Mouse (Mus musculus) neural tube, embryonic 13.5 days (tissue): ENCODE results near the gene 1700067P10Rik. TPM values are rescaled to one million over a fixed set of nuclear protein-coding genes. Genes with fewer than 3 reads are reported as not detected.

Experiments used
- ATAC-seq: fragments of 200-750 bp; cut with Nextera tagmentation; 2 replicates; pipeline ENCODE4 v1.8.0; 2017; ENCODE audit warnings: low read depth, mild to moderate bottlenecking, moderate TSS enrichment, moderate library complexity
- H3K27ac ChIP-seq: fragments of 300-500 bp; sonication (generic); replicated peaks from 2 replicates; pipeline ENCODE4 v1.5.1; 2015; ENCODE audit warnings: moderate library complexity, mild to moderate bottlenecking, inconsistent platforms
- H3K27me3 ChIP-seq: fragments of 300-500 bp; sonication (generic); 2 replicates; pipeline ENCODE4 v1.6.1; 2015; ENCODE audit warnings: mild to moderate bottlenecking, inconsistent platforms
- H3K36me3 ChIP-seq: fragments of 300-500 bp; sonication (generic); 2 replicates; pipeline ENCODE4 v1.6.1; 2015; ENCODE audit warnings: mild to moderate bottlenecking, inconsistent platforms
- H3K4me1 ChIP-seq: fragments of 300-500 bp; sonication (generic); replicated peaks from 2 replicates; pipeline ENCODE4 v1.6.1; 2015; ENCODE audit warnings: inconsistent platforms
- H3K4me2 ChIP-seq: fragments of 300-500 bp; sonication (generic); 2 replicates; pipeline ENCODE4 v1.6.1; 2015; ENCODE audit warnings: inconsistent platforms, mild to moderate bottlenecking, moderate library complexity
- H3K4me3 ChIP-seq: fragments of 300-500 bp; sonication (generic); 2 replicates; pipeline ENCODE4 v1.5.1; 2015; ENCODE audit warnings: mild to moderate bottlenecking, inconsistent platforms
- H3K9ac ChIP-seq: fragments of 300-500 bp; sonication (generic); 2 replicates; pipeline ENCODE4 v1.6.1; 2015; ENCODE audit warnings: moderate library complexity, mild to moderate bottlenecking, inconsistent platforms
- H3K9me3 ChIP-seq: fragments of 300-500 bp; sonication (generic); 2 replicates; pipeline ENCODE4 v1.6.1; 2016; ENCODE audit warnings: inconsistent platforms
- WGBS: fragments of 180-500 bp; shearing (Covaris S2); methylation state at CpG from one replicate; pipeline ENCODE4 v1.1.7; 2015; 5-methylcytosine and 5-hydroxymethylcytosine counted together
- polyA plus RNA-seq: library from polyadenylated mRNA; unstranded; fragments of >200 nt; fragmentation: Nextera tagmentation; extraction: Ambion mirVana; gene quantifications from 2 replicates; pipeline ENCODE4 v1.2.1, GENCODE M21; 2015

1700067P10Rik gene
- polyA plus RNA-seq, 1 experiment from 2014 or later, result not detected

- no peaks in the 10 kb centered on the region for H3K9me3 ChIP-seq
- 88% methylated on average over 2 of the region's 2 CpGs for WGBS
- H3K36me3 ChIP-seq, result no peaks in the 10 kb centered on the region
- no peak overlapping the region for H3K4me3 ChIP-seq
- H3K4me2 ChIP-seq, result no peak overlapping the region
- H3K4me1 ChIP-seq, result no peaks in the 10 kb centered on the region
- H3K27ac ChIP-seq, result no peak overlapping the region
- no peaks in the 10 kb centered on the region for H3K27me3 ChIP-seq
- no peak overlapping the region for H3K9ac ChIP-seq
- ATAC-seq, result no peak
Measured at GRCm38 (mm10) chr17:48132810-48133209, 43.7 kb downstream of the 1700067P10Rik start.

Other genes starting within 250 kb of the 1700067P10Rik start
- gene Foxp4, start 164.7 kb upstream of the 1700067P10Rik start, polyA plus RNA-seq, result 17.2 and 18.5 TPM in 2 replicates
- gene 1700122O11Rik, start 51.0 kb upstream of the 1700067P10Rik start, polyA plus RNA-seq, result not detected in 2 replicates
- not detected in 2 replicates for gene 9830107B12Rik, start 56.9 kb downstream of the 1700067P10Rik start, polyA plus RNA-seq
- gene A530064D06Rik, start 78.0 kb downstream of the 1700067P10Rik start, polyA plus RNA-seq, result not detected in 2 replicates
- gene Trem1, start 143.4 kb downstream of the 1700067P10Rik start, polyA plus RNA-seq, result 0.06 TPM in 1 of 2 replicates, not detected in the other
- 0.27 TPM in 1 of 2 replicates, not detected in the other for gene Trem3, start 158.5 kb downstream of the 1700067P10Rik start, polyA plus RNA-seq
- gene Treml4, start 175.0 kb downstream of the 1700067P10Rik start, polyA plus RNA-seq, result 1.1 TPM in 1 of 2 replicates, not detected in the other
- gene Treml2, start 210.2 kb downstream of the 1700067P10Rik start, polyA plus RNA-seq, result 0.70 TPM in 1 of 2 replicates, not detected in the other
- gene B430306N03Rik, start 226.8 kb downstream of the 1700067P10Rik start, polyA plus RNA-seq, result 0.07 and 0.24 TPM in 2 replicates